Mouse (Mus musculus) liver, embryonic 14.5 days (tissue): ENCODE data around the gene Hist3h2ba.

Source experiments
- CTCF ChIP-seq: IDR thresholded peaks from 2 replicates; pipeline ENCODE4 v1.5.1; 2016; ENCODE audit warnings: antibody characterized with exemption, low read depth, control low read depth
- EP300 ChIP-seq: IDR thresholded peaks from 2 replicates; pipeline ENCODE4 v1.6.1; 2016; ENCODE audit warnings: antibody characterized with exemption, low read depth

- no peak for TF ChIP-seq CTCF
- TF ChIP-seq EP300 = no peak
Measured at GRCm38 (mm10) chr11:58979183-58979582, 30.5 kb downstream of the Hist3h2ba start.
